Mouse (Mus musculus) monocyte, adult 5-6 weeks (primary cell): Measurements from ENCODE around the gene Als2. TPM values are rescaled to one million over a fixed set of nuclear protein-coding genes. Genes with fewer than 3 reads are reported as not detected.

Experiments
- ATAC-seq: fragments of 153-309, 156-312 bp; replicated peaks from 2 replicates; pipeline ENCODE4 v1.8.0; 2017; ENCODE audit warnings: mild to moderate bottlenecking; ENCODE audit not compliant: low TSS enrichment, insufficient number of reproducible peaks, severe bottlenecking, poor library complexity, low FRiP score
- total RNA-seq: library from RNA; stranded (forward); fragments of 200-1000, 200-491, 200-594 nt; gene quantifications from 3 replicates; pipeline ENCODE4 v1.2.3, GENCODE M21; 2017

Als2 gene
- total RNA-seq, 1 experiment from 2014 or later: 10.4 TPM

- ATAC-seq: no peak
Observed at GRCm38 (mm10) chr1:59170290-59170689, 66.7 kb downstream of the Als2 start.

DNA sequence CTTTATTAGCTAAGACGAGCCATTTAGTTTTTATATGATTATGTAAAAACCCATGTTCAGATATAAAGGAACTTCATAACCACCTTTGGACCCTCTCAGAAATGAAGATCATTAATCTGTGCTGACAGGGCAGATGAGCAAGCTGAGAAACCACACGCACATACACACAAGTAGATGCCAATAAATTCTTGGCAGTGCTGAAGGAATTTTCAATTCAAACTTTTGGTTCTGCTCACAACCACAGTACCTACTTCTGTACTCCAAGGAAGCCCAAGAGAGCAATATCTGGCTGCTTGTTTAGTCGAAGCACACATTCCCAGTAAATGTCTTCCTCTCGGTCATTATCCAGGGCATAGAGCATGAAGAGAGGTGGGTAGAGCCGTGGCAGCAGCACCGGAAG lies 67.4 kb downstream of the Als2 start:
- ATAC-seq: no peak

DNA sequence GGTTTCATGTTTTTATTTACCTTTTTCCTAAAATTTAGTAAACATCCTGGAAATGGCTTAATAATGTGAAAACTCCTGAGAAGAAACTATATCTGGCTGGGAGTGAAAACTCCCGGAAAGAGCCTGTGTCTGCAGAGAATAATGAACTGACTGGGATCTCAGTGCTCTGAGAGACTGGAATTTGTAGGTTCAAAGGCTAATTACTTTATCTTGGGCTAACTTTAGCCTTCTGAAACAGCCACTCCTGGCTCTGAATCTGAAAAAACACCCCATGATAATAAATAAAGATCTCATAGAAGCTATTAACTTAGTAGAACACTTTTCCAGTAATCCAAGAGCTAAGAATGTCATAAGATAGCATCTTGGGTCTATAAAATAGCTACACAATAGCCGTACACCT lies 68.5 kb downstream of the Als2 start:
- ATAC-seq: no peak

GRCm38 (mm10) chr1:59167654-59168425 lies 69.2 kb downstream of the Als2 start:
- ATAC-seq: no peak

GRCm38 (mm10) chr1:59166232-59166905 lies 70.7 kb downstream of the Als2 start:
- ATAC-seq: no peak

DNA sequence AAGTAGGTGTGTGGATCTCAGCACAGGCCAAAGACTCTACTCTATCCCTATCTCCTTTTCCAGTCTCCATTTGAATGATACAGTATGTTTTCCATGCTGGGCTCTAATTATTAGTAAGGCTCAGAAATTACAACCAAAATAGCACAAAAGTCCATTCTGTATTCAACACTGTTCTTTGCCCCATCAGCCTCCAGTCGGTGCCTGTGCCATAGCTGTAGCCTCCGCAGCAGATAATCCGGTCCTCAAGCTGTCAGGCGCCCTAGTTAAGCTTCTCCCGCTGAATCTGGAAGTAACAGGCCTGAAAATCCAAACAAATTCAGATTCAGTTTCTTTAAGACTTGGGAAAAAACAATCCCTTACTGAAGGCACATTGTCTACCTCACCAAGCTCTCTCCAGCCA lies 73.1 kb downstream of the Als2 start:
- no peak for ATAC-seq

- no peak for ATAC-seq
Observed at GRCm38 (mm10) chr1:59163030-59163461, 74.0 kb downstream of the Als2 start, which contains the start of gene Mpp4. Mpp4 (minus strand) TSS chr1:59163389.

DNA sequence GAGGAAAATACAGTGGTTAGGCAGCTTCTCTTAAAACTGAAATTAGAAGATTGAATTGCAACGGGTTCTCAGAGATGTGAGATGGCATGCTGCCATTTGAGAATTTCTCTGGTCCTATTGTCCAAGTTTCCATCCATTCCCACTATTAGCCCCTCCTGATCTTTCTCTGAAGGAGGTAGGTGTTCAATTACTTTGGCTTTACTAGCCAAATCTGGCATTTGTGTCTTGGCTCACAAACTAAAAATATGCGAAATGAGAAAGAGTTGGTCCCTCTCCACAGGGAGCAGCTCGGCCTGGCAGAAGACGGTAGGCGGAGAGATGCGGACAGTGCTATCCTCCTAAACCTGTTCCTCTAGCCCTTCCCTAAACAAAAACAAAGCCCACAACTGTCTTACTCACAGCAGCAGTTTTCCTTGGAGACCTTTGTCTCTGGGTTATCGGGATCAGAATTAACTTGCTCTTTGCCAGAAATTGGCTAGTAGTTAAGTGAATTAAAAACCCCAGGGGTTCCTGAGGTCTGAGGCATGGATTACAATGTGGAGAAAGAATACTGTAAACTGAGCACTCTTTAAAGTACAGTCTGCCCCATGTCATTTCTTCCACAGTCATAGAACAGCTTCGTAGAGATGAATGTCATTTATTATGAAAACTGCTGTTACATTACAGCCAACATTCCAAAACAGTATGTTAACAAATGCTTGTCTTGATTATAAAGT lies 74.6 kb downstream of the Als2 start:
- ATAC-seq: no peak

- ATAC-seq: no peak
Observed at GRCm38 (mm10) chr1:59161396-59161795, 75.6 kb downstream of the Als2 start.

GRCm38 (mm10) chr1:59160871-59161270 lies 76.2 kb downstream of the Als2 start:
- no peak for ATAC-seq

- ATAC-seq: no peak
Observed at GRCm38 (mm10) chr1:59159136-59159535, 77.9 kb downstream of the Als2 start.

GRCm38 (mm10) chr1:59158498-59158897 lies 78.5 kb downstream of the Als2 start:
- ATAC-seq: no peak

DNA sequence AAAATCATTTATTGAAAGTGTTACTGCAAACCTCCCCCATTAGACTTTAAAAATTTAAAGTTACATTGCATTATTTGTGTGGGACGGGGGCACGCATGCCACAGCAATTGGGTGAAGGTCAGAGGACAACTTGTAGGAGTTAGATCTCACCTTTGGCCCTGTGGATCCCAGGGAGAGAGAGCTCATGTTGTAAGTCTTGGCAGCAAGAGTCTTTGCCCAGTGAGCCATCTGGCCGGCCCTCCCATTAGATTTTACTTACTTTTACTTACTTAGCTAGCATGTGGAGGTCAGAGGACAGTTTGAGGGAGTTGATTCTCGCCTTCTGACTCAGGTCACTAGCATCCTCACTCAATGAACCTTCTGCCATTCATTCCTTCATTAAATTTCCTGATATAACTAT lies 79.2 kb downstream of the Als2 start:
- no peak for ATAC-seq

- no peak for ATAC-seq
Observed at GRCm38 (mm10) chr1:59152346-59152745, 84.7 kb downstream of the Als2 start.

DNA sequence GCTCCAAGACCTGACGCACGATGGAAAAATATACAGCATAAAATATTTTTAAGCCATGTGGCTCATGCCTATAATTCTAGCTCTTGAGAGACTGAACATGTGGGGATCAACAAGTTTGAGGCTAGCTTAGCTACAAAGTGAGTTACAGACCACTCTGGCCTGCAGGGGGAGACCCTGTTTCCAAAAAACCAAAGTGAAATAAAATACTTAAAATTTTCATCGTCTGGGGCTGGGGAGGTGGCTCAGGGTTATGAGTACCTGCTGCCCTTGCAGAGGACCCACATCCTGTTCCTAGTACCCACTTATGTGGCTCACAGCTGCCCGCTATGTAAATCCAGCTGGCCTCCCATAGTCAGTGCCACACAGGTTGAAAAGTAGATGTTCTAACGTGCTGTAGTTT lies 86.5 kb downstream of the Als2 start:
- no peak for ATAC-seq

DNA sequence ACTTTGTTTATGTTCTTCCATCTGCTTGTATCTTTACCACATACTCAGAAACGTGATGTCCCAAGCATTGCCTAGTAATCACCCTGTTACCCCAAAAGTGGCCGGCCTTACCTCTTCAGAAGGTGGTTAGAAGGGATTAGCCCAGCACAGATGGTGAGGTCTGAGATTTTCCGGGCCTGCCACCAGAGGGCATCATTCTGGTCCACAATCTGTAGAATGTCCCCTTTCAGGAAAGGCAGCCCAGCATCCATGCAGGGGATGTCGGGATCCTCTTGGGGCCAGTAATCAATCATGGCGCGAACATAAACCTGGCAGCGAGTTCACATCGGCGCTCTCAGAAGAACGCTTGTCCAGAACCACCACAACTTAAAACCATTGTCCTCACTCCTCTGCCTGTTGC lies 92.5 kb downstream of the Als2 start:
- no peak; the same call in 1 of the 2 replicates for ATAC-seq

GRCm38 (mm10) chr1:59142809-59143208 lies 94.2 kb downstream of the Als2 start:
- ATAC-seq: peak; percentile 83

DNA sequence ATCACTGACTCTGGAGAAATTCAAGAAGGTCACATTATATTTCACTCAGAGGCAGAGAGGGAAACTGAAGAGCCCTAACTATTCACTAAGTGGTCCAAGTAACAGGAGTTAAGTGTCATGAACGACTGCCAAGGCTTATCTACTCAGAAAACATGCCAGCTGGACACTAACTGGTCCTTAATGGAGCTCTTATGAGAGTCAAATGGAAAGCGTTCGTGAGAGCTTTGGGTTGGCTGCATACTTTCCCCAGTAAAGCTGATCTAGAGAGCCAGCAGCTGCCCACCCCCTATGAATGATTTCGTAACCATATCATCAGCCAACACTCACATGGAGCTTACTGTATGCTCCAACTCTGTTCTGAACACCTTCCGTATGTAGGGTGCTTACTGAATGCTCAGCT lies 102.6 kb downstream of the Als2 start:
- ATAC-seq: no peak

GRCm38 (mm10) chr1:59128879-59129278 lies 108.2 kb downstream of the Als2 start:
- ATAC-seq: no peak

- ATAC-seq: no peak
Observed at GRCm38 (mm10) chr1:59125558-59125957, 111.5 kb downstream of the Als2 start.
